Mouse (Mus musculus): ENCODE data around the gene Trp63.

- TF ChIP-seq CTCF (IDR thresholded peaks at IDR 0.05; ENCODE audit: low read depth, low read length): no peak
- no peak for TF ChIP-seq POLR2A (IDR thresholded peaks at IDR 0.05; ENCODE audit: borderline replicate concordance, low read depth, low read length)
These were observed 109.2 kb downstream of the Trp63 start for GRCm38 (mm10) chr16:25792640-25793266.

Data from bone marrow macrophage, adult 2 months (primary cell).